Mouse (Mus musculus) midbrain, postnatal 0 days (tissue): ENCODE data around the gene Taar8b. TPM values are rescaled to one million over a fixed set of nuclear protein-coding genes. Genes with fewer than 3 reads are reported as not detected.

Experiments used
- ATAC-seq: fragments of 200-750 bp; cut with Nextera tagmentation; 2 replicates; pipeline ENCODE4 v1.8.0; 2017; ENCODE audit warnings: moderate number of reproducible peaks, mild to moderate bottlenecking, moderate TSS enrichment, moderate library complexity; ENCODE audit not compliant: low FRiP score
- DNase-seq: peaks from one replicate; pipeline ENCODE4 v3.0.0-alpha.2; 2015; ENCODE audit warnings: low spot score
- H3K27ac ChIP-seq: fragments of 300-500 bp; sonication (generic); 2 replicates; pipeline ENCODE4 v1.5.1; 2014; ENCODE audit warnings: low read depth, mild to moderate bottlenecking, low read length, mixed read lengths
- H3K27me3 ChIP-seq: fragments of 300-500 bp; sonication (generic); 2 replicates; pipeline ENCODE4 v1.6.1; 2014; ENCODE audit warnings: low read length, control low read depth, mixed read lengths; ENCODE audit not compliant: insufficient read depth
- H3K36me3 ChIP-seq: fragments of 300-500 bp; sonication (generic); 2 replicates; pipeline ENCODE4 v1.6.1; 2014; ENCODE audit warnings: low read length, control low read depth, mixed read lengths; ENCODE audit not compliant: insufficient read depth
- H3K4me1 ChIP-seq: fragments of 300-500 bp; sonication (generic); 2 replicates; pipeline ENCODE4 v1.6.1; 2014; ENCODE audit warnings: mild to moderate bottlenecking, control low read depth, antibody characterized with exemption, low read length, mixed read lengths; ENCODE audit not compliant: insufficient read depth
- H3K4me2 ChIP-seq: fragments of 300-500 bp; sonication (generic); 2 replicates; pipeline ENCODE4 v1.6.1; 2014; ENCODE audit warnings: low read depth, mild to moderate bottlenecking, low read length, mixed read lengths; ENCODE audit not compliant: poor library complexity, severe bottlenecking
- H3K4me3 ChIP-seq: fragments of 300-500 bp; sonication (generic); 2 replicates; pipeline ENCODE4 v1.5.1; 2014; ENCODE audit warnings: low read depth, mild to moderate bottlenecking, low read length, moderate library complexity
- H3K9ac ChIP-seq: fragments of 300-500 bp; sonication (generic); replicated peaks from 2 replicates; pipeline ENCODE4 v1.6.1; 2014; ENCODE audit warnings: mild to moderate bottlenecking, low read length, moderate library complexity, mixed read lengths; ENCODE audit not compliant: poor library complexity, severe bottlenecking
- H3K9me3 ChIP-seq: fragments of 300-500 bp; sonication (generic); 2 replicates; pipeline ENCODE4 v1.6.1; 2016; ENCODE audit warnings: low read length, control low read depth
- CTCF ChIP-seq: IDR thresholded peaks from 2 replicates; pipeline ENCODE4 v1.5.1; 2016; ENCODE audit warnings: antibody characterized with exemption, mild to moderate bottlenecking
- WGBS: fragments of 180-500 bp; shearing (Covaris S2); extraction: QIAGEN DNeasy Blood & Tissue Kit; methylation state at CpG from one replicate; pipeline ENCODE4 v1.1.7; 2014; 5-methylcytosine and 5-hydroxymethylcytosine counted together
- polyA plus RNA-seq: library from polyadenylated mRNA; unstranded; fragments of >200 nt; fragmentation: Nextera tagmentation; extraction: Ambion mirVana; gene quantifications from 2 replicates; pipeline ENCODE4 v1.2.1, GENCODE M21; 2015
- total RNA-seq: library from RNA; depleted of rRNA; stranded (reverse); fragments of >200 nt; gene quantifications from 2 replicates; pipeline ENCODE4 v1.2.3, GENCODE M21; 2014; rRNA removed

Gene Taar8b
- total and polyA plus RNA-seq, 2 experiments from 2014 or later: not detected

- Histone ChIP-seq H3K4me1 (no peaks in the 10 kb centered on the region), H3K9me3 (no peaks in the 10 kb centered on the region), H3K36me3 (no peaks in the 10 kb centered on the region), H3K27me3 (no peaks in the 10 kb centered on the region), H3K4me3 (no peak overlapping the region), H3K9ac (no peak overlapping the region), H3K4me2 (no peak overlapping the region), H3K27ac (no peak overlapping the region)
- no peak for TF ChIP-seq CTCF
- DNase-seq (no peak), ATAC-seq (no peak)
- WGBS: 69% methylated on average over 5 of the region's 5 CpGs
These were observed 40.1 kb downstream of the Taar8b start for GRCm38 (mm10) chr10:24052039-24052438.

GRCm38 (mm10) chr10:24049210-24049609, 42.9 kb downstream of the Taar8b start, which contains the start of gene Taar7f:
Gene Taar7f (plus strand): TSS chr10:24049510.
- H3K36me3 ChIP-seq: no peaks in the 10 kb centered on the region
- H3K27ac ChIP-seq: no peak within 1 kb of the TSS
- H3K4me1 ChIP-seq: no peaks in the 10 kb centered on the region
- H3K27me3 ChIP-seq: no peaks in the 10 kb centered on the region
- ATAC-seq (no peak), DNase-seq (no peak)
- H3K9ac ChIP-seq: no peak within 1 kb of the TSS
- H3K4me3 ChIP-seq: no peak within 1 kb of the TSS
- no peak within 1 kb of the TSS for H3K4me2 ChIP-seq
- no peak for TF ChIP-seq CTCF
- no peaks in the 10 kb centered on the region for H3K9me3 ChIP-seq

Other genes with a start within 250 kb of the Taar8b start
- not detected in 2 replicates for gene Vnn3, start 240.8 kb downstream of the Taar8b start, total RNA-seq
- gene Vnn3, start 240.8 kb downstream of the Taar8b start, polyA plus RNA-seq: 0.09 TPM in 1 of 2 replicates, not detected in the other
- gene Vnn1, start 197.6 kb downstream of the Taar8b start, total RNA-seq: 0.28 TPM in 1 of 2 replicates, not detected in the other
- 0.67 and 0.83 TPM in 2 replicates for gene Vnn1, start 197.6 kb downstream of the Taar8b start, polyA plus RNA-seq
- gene Taar1, start 171.9 kb downstream of the Taar8b start, total RNA-seq: not detected in 2 replicates
- gene Taar1, start 171.9 kb downstream of the Taar8b start, polyA plus RNA-seq: not detected in 2 replicates
- gene Taar2, start 153.7 kb downstream of the Taar8b start, total RNA-seq: not detected in 2 replicates
- gene Taar2, start 153.7 kb downstream of the Taar8b start, polyA plus RNA-seq: not detected in 2 replicates
- not detected in 2 replicates for gene Taar3, start 142.7 kb downstream of the Taar8b start, total RNA-seq
- gene Taar3, start 142.7 kb downstream of the Taar8b start, polyA plus RNA-seq: not detected in 2 replicates
- not detected in 2 replicates for gene Taar4, start 131.8 kb downstream of the Taar8b start, total RNA-seq
- gene Taar4, start 131.8 kb downstream of the Taar8b start, polyA plus RNA-seq: 0.15 TPM in 1 of 2 replicates, not detected in the other
- not detected in 2 replicates for gene Taar5, start 121.6 kb downstream of the Taar8b start, total RNA-seq
- gene Taar5, start 121.6 kb downstream of the Taar8b start, polyA plus RNA-seq: not detected in 2 replicates
- gene Taar6, start 106.6 kb downstream of the Taar8b start, total RNA-seq: not detected in 2 replicates
- not detected in 2 replicates for gene Taar6, start 106.6 kb downstream of the Taar8b start, polyA plus RNA-seq
- gene Taar7a, start 98.8 kb downstream of the Taar8b start, total RNA-seq: not detected in 2 replicates
- not detected in 2 replicates for gene Taar7a, start 98.8 kb downstream of the Taar8b start, polyA plus RNA-seq
- gene Taar7b, start 92.4 kb downstream of the Taar8b start, total RNA-seq: not detected in 2 replicates
- not detected in 2 replicates for gene Taar7b, start 92.4 kb downstream of the Taar8b start, polyA plus RNA-seq
- not detected in 2 replicates for gene Taar7d, start 65.1 kb downstream of the Taar8b start, total RNA-seq
- not detected in 2 replicates for gene Taar7d, start 65.1 kb downstream of the Taar8b start, polyA plus RNA-seq
- not detected in 2 replicates for gene Taar7e, start 54.7 kb downstream of the Taar8b start, total RNA-seq
- gene Taar7e, start 54.7 kb downstream of the Taar8b start, polyA plus RNA-seq: not detected in 2 replicates
- not detected in 2 replicates for gene Taar7f, start 42.8 kb downstream of the Taar8b start, total RNA-seq
- not detected in 2 replicates for gene Taar7f, start 42.8 kb downstream of the Taar8b start, polyA plus RNA-seq
- gene Taar8a, start 15.8 kb downstream of the Taar8b start, total RNA-seq: not detected in 2 replicates
- not detected in 2 replicates for gene Taar8a, start 15.8 kb downstream of the Taar8b start, polyA plus RNA-seq
- gene Taar8c, start 9.6 kb upstream of the Taar8b start, total RNA-seq: not detected in 2 replicates
- gene Taar8c, start 9.6 kb upstream of the Taar8b start, polyA plus RNA-seq: not detected in 2 replicates
- not detected in 2 replicates for gene Taar9, start 17.2 kb upstream of the Taar8b start, total RNA-seq
- gene Taar9, start 17.2 kb upstream of the Taar8b start, polyA plus RNA-seq: not detected in 2 replicates
- gene Stx7, start 57.0 kb upstream of the Taar8b start, total RNA-seq: 144 and 180 TPM in 2 replicates
- gene Stx7, start 57.0 kb upstream of the Taar8b start, polyA plus RNA-seq: 349 and 358 TPM in 2 replicates
- 5.1 and 10.8 TPM in 2 replicates for gene Moxd1, start 131.2 kb upstream of the Taar8b start, total RNA-seq
- 1.1 and 1.4 TPM in 2 replicates for gene Moxd1, start 131.2 kb upstream of the Taar8b start, polyA plus RNA-seq